Mouse (Mus musculus): ENCODE results near the gene Ngdn. TPM values are rescaled to one million over a fixed set of nuclear protein-coding genes. Genes with fewer than 3 reads are reported as not detected.
"Not testable (repeated sequence)": the region's sequence is repeated elsewhere in the genome, so short reads cannot be mapped to it uniquely, and the experiment has no call there.

Gene Ngdn
- polyA plus RNA-seq, 1 experiment: 14.6 TPM

DNA sequence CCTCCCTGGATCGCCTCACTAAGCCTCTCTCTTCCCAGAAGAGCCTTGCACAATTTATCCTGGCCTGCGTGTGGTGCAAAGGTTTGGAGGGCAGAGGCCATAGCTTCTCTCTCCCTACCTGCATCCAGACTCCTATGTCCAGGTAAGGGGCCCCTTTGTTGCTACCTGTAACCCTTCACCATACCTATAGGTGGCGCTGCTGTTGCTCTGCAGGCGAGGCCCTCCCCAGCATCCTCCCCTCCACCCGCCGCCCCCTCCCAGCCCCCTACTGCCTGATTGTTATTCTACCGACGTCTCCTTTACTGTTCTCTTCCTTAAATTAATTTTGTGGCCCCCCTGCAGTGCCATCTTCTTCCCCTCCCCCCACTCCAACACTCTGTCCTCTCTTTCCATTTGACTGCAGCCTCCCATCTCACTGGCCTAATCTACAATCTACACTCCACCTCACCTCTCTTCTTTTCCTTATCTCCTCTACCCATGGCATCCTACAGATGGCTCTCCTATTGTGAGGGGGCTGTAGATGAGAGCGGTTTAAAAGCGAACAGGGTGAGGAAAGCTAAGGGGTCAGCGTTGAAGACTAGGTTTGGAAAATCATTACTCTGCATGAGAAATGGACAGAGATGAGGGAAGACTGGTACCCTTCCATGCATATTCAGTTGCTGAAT, 13.9 kb downstream of the Ngdn start:
- DNase-seq (ENCODE audit: low read depth): no peak

DNA sequence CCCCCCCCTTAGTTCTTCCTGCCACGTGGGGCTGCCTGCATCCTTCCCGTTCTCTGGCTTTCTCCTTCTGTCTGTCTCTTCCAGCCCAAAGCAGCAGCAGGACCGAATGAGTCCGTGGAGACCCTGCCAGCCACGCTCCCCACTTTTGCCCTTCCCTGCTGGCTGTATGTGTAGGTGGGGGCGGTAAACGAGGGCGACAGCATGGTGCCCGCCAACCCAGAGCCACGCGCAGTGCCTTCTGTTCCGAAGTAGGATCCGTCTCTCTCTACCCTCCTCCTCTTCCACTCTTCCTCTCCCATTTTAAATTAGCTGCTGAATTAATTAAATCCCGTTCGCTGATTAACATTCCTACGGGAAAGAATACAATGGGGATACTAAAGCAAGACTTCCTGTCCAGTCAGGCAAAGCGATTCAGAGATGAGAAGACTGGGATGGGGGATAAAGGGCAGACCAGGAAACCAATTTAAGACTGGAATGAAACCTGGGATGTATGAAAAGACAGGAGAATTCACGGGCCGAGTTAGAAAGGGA, 17.5 kb downstream of the Ngdn start:
- no peak for DNase-seq (ENCODE audit: low read depth)

DNA sequence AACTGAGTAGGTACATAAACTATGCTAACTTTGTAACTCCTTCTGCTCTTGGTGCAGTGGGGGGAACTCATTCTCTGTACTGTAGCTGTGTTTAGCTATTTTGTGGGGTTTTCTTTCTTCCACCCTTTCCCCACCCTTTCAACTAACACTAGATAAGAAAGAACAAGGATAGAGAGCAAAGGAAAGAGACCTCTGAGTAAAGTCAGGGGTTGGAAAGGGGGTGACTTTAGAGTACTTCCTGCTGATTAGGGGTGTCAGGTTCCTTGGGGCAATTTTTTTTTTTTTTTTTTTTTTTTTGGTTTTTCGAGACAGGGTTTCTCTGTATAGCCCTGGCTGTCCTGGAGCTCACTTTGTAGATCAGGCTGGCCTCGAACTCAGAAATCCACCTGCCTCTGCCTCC, 28.4 kb downstream of the Ngdn start:
- not testable (repeated sequence) for DNase-seq (ENCODE audit: low read depth)

DNA sequence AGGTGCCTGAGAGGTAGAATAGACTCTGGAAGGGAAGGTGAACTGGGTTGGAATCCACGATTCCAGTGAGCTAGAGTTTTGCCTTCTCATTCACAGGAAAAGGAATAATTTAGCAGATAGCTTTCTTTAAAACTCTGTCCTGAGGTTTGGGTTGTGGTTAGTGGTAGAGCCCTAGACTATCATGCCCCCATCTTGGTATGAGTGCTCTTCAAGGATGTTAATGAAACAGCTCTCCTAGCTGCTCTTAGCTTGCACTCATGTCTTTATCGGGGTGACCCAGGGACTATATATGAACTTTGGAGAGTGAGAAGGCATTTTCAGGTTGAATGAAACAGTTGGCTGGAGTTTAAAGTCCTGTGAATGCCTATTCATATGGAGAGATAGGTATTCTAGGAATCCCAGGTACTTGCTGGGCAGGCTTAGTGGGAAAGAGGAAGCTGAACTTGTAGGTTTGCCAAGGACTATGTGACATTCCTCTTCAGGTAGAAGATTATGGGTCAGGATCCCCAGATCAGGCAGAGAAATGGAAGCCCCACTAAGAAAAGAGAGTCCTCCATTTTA, 32.8 kb downstream of the Ngdn start:
- DNase-seq (ENCODE audit: low read depth): no peak

DNA sequence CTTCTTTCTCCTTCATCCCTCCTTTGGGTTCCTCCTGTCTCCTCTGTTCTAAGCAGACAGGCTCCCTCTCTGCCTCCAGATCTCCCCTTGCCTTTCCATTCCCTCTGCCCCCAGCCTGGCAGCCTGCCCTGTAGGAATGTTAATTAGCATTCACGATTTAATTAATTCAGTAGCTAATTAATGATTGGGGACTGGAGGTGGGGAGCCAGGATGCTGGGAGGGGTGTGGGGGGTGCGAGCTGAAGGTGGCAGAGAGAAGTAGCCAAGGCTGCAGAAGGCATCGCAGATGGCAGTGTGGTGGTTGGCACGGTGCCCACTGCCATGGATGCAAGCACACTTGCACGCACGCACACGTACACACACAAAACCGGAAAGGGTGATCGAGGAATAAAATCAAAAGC, 37.2 kb downstream of the Ngdn start:
- DNase-seq (ENCODE audit: low read depth): no peak

DNA sequence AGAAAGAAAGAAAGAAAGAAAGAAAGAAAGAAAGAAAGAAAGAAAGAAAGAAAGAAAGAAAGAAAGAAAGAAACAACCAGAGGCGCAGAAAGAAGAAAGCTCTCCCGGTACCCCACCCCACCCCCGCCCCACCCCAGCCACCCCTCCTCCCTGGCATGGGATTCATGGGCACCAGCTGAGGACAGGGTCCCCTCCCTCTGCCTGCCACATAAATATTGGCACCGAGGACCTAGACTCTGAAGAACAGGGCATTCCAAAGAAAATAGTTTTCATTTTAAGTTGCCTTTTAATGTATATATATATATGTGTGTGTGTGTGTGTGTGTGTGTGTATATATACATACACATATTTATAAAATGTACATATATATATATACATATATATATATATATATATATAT, 37.8 kb downstream of the Ngdn start:
- no peak for DNase-seq (ENCODE audit: low read depth)

DNA sequence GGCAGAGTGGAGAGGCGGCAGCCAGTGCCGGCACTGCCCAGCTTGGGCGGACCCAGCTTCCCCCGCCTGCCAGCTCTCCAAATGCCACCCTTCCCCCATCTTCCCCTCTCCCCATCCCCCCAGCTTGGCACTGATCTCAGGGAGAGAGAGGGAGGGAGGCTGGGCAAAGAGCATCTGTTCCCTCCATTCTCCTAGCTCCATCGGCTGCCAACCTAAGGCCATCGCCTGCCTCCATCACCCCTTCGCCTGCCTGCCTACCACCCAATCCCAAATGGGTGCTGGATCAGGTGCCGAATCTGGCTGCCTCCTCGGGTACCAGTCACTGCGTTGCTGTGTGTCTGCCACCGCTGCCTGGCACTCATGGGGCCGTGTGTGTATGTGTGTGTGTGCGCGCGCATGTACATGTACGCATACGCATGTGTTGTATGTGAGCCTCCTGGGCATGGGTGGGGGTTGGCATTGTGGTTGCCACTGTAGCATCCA, 38.5 kb downstream of the Ngdn start:
- no peak for DNase-seq (ENCODE audit: low read depth)

DNA sequence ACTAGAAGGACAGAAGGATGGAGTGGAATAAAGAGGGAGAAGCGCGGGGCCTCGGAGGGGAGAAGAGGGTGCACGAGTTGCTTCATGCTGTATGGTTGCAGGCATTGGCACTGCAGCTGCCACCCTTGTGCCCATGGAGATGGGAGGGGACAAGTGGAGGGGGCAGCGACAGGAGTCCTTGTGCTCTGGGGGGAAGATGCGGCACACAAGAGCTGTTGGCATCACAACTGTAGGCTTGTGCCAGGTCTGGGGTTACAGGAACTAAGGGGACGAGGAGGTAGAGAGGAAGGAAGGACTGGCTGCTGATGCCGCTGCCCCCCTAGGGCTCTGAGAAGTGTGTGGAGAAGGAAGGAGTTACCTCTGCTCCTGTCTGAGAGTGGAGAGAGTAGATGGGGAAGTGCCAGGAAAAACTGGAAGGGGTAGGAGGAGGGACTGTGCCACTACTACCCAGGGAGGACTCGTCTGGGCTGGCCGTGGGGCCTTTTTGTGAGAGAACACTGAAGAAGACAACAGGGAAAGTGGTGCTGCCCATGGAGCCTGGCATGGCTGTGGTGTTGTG, 39.0 kb downstream of the Ngdn start:
- no peak for DNase-seq (ENCODE audit: low read depth)

DNA sequence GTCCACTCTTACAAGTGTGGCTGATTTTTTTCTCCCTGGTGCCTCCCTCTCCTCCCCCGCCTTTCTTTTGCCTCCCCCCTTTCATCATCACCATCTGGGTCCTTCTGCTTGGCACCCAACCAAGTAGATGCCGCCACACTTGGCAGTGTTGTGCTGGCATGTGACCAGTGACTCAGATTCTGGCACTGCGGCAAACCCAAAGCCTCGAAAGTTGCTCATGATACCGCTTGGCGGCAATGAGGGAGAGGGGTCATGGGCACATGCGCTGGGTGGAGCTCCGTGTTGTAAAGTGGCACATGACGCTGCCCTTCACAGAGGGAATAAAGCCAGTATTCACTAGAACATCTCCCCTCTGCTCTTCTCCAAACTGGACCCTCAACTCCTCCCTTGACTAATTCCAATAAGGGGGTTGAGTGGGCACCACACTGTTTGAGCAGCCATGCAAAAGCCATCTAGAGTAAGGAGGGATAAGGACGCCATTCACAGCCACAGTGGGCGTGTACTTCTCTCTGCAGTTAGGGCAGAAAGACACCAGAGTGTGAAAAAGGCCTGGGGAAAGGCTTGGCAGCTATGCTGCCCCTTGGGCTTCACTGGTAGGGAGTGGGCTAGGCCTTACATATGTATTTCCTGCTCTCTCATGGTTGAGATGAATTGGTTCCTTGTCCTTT, 40.0 kb downstream of the Ngdn start:
- no peak for DNase-seq (ENCODE audit: low read depth)

DNA sequence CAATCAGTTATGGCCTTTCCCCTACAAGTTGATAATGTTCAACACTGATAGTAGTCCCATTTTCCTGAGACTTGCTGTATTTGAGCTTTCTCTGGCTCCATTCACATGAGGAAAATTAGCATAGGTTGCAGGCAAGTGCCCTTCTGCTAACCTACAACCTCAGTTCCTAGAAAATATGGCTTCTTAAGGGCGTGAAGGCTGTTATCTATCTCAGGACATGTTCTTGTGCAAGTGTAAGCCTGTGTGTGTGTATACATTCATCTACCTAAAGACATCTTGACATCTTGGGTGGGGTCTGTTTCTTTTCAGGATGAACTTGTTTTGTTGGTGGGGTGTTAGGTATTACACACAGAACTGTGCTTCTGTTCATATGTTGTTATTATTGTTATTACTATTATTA, 43.8 kb downstream of the Ngdn start:
- no peak for DNase-seq (ENCODE audit: low read depth)

DNA sequence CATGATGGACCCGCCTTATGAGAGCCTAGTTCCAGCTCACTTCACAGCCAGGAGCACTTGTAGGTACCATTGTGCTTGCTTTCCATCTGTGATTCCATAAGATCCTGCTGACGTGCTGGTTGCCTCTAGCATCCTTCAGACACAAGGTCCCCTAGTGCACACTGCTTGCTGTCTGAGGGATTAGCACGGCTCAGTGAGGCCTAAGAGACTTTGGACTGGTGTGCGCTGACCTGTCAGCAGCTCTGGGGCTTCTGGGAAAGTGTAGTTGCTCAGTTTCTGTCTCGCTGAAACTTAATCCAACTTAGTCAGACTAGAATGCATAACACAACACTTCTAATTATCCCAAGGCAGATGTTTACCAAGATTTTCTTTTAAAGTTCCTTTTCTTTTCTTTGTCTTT, 44.7 kb downstream of the Ngdn start:
- no peak for DNase-seq (ENCODE audit: low read depth)

DNA sequence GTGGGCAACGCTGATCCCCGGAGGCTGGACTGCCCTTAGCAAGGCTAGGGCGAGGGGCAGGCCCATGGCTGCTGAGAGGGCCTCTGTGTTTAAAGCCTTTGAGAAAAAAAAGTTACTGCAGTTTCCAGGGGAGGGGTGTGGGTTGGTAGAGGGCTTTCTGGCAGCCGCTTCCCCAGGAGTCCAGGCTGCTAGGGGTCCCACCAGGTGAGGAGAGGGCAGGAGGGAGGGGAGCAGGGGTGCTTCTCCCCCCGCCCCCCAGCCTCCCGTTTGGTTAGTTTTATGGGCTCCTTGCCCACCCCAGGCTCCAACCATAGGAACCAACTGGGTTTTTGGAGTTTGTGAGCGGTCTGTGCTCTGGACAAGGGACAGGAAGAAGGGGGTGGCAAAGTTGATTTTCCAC, 46.6 kb downstream of the Ngdn start:
- no peak for DNase-seq (ENCODE audit: low read depth)

DNA sequence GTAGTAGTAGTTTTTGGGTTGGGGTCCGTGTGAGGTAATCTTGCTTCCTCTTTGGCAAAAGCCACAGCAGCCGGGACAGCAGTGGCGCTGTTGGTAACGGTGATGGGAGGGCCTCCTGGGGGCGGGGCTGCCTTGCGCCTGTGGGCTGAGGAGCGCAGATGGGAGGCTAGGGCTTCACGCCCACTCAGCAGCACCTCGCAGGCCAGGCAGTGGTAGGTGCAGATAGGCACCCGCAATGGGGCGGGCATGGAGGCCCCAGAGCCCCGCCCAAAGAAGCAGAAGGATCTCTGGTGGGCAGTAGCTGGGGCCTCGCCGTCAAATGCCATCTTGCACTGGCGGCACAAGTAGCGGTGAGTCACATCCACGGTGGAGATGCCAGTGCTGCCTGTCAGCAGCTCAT, 47.4 kb downstream of the Ngdn start:
- DNase-seq (ENCODE audit: low read depth): no peak

DNA sequence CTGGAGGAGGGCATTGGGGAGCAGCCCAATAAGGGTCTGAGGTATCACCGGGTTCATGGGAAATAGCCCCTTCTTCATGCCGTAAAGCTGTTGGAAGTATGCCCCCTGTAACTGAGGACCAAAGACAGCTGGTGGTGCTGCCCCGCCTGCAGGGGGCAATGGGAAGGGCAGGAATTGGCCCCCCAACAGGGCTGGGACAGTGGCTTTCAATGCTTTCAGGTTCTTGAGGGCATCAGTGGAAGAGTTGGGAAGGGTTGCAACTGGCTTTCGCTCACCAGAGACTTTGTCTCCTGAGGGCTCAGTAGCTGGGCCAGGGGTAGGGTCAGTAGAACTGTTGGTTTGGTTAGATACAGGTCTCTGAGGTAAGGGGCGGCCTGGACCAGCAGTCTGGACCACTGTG, 47.9 kb downstream of the Ngdn start:
- DNase-seq (ENCODE audit: low read depth): no peak

DNA sequence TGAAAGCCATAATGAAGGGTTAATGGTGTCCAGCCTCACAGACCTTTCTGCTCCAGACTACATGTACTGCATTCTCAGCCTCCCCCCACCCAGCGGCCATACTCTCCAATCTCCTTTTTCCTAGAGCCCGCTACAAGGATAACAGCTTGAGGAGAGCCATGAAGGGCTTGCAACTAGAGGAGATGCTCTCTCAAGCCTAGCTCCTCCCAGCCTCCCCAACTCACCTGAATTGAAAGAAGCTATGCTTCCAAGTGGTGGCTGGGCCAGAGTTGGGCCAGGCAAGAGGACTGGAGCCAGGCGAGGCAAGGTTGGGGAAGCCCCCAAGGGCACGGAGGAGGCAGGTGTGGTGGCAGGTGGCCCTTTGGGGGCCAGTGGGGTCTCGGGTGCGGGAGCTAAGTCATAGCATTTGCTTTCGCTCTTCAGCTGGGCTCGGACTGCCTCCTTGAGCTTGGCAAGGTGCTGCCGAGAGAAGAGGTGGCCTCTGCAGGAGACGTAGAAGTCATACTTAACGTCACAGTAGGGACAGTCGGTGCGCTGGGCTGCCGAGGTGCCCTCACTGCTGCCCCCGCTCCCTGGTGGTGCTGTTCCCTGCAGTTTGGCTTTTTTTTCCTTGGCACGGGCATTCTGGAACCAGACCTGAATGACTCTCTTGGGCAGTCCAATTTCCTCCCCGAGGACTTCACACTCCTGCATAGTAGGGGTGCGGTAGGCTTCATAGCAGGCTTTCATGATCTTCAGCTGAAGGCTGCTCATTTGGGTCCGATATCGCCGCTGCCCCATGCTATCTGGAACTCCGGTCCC, 48.5 kb downstream of the Ngdn start:
- DNase-seq (ENCODE audit: low read depth): no peak

DNA sequence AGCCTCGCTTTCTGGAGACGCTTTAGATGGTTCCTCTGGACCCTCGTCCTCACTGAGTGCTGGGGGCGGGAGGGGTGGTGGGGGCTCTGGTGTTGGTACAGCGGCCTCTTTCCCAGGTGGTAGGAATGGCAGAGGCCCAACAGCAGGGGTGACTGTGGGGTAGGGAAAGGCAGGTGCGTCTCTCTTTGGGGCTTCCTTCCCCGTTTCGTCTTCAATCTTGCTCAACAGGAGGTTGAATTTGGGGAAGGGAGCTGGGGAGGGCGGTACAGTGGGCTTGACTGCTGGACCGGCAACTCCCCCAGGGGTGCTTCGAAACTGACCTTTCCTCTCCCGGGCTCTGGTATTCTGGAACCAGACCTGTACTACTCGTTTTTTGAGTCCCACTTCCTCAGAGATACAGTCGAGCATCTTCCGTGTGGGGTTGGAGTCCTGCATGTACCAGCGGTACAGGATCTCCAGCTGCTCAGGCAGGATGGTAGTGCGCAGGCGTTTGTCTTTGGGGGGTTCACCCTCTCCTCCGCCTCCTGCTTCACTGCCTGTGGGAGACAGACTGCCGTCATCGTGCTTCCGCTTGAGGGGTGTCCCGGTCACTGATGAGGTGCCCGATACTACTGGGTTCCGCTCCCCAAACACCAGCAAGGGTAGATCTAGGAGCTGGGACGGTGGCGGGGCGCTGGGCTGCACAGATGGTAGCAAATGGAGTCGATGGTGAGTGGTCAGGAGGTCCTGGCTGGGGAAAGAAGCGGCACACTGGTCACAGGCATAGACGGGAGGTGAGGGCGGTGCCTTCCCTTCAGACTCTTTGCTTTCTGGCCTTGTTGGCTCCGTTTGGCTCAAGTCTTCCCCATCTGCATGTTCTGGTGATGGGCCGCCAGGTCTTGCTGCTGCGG, 49.5 kb downstream of the Ngdn start:
- DNase-seq (ENCODE audit: low read depth): no peak

DNA sequence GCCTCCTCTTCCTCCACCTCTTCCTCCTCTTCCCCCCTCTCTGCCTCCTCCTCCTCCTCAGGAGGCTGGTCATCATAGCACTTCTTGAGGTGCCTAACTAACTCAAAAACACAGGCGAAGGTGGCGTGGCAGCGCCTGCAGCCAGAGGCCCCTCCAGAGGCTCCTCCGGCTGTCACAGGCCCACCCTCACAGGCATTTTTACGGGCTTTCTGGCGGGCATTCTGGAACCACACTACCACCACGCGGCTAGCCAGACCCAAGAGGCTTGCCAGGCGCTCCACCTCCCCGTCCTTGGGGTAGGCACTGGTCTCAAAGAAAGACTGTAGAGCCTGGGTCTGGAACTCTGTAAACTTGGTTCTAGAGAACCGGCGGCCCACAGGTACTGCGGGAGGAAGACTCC, 50.1 kb downstream of the Ngdn start:
- DNase-seq (ENCODE audit: low read depth): no peak

DNA sequence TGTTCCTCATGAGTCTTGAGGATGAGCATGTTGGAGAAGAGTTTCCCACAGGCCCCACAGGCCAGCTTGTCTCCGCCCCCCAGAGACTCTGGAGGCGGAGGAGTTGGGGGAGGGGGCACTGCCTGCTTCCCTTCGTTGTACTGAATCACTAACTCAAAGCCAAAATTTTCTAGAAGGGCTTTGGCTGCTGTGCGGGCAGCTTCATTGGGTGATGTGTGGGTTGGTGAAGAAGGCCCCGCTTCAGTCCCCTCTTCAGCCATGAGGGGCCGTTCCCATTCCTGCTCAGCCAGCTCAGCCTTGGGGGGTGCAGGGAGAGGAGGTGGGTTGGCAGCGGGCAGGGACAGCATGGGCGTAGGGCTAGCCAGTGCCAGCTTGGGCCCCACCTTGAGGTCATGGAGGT, 50.8 kb downstream of the Ngdn start:
- DNase-seq (ENCODE audit: low read depth): no peak

DNA sequence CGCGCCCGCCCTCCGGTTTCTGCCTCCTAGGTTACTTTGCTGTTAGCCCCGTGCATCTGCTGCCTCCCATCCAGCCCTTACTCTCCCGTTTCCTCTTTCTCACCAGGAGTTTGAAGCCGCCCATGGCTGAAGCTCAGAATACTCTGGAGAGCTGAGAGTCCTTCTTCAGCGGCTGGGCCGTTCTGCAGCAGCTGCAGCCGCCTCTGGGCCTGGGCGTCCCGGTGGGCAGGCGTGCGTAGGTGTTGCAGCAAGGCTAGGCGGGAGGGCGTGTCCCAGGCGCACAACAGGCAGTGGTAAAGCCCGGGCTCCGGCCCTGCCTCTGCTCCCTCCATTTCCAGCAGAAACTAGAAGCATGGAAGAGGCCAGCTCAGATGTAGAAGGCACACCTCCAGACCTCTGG, 56.5 kb downstream of the Ngdn start:
- DNase-seq (ENCODE audit: low read depth): no peak

Measured in gonadal fat pad, adult 2 months (tissue).